Mouse (Mus musculus): ENCODE data around the gene Brd4.

GRCm38 (mm10) chr17:32256896-32257295, 27.6 kb downstream of the Brd4 start:
- TF ChIP-seq CTCF (IDR thresholded peaks at IDR 0.05; ENCODE audit: low read depth) = no peak
- TF ChIP-seq EP300 (IDR thresholded peaks at IDR 0.05; ENCODE audit: low read depth) = no peak
